Mouse (Mus musculus) MEL (cell line): ENCODE results near the gene 4930404N11Rik. TPM values are rescaled to one million over a fixed set of nuclear protein-coding genes. Genes with fewer than 3 reads are reported as not detected.

Experiments used
- DNase-seq: peaks from one replicate; pipeline ENCODE4 v3.0.0; 2011; ENCODE audit warnings: low read depth, low spot score
- H3K27ac ChIP-seq: 2 replicates; pipeline ENCODE4 v1.5.1; 2012; ENCODE audit warnings: low read depth, mild to moderate bottlenecking, control low read depth, low read length, moderate library complexity; ENCODE audit not compliant: control insufficient read depth
- H3K27me3 ChIP-seq, 2 experiments: fragments of 150-350 bp in 1 of 2; sonication (generic) in 1 of 2; 2 replicates each; pipeline ENCODE4 v1.6.1; 2012; ENCODE audit warnings: low read length in 2 of 2, mild to moderate bottlenecking in 2 of 2, improper control_type of control experiment in 1 of 2, moderate library complexity in 1 of 2; ENCODE audit not compliant: insufficient read depth in 2 of 2, control insufficient read depth in 1 of 2
- H3K36me3 ChIP-seq, 2 experiments: 2 replicates each; pipeline ENCODE4 v1.6.1; 2012 to 2014; ENCODE audit warnings: low read length in 2 of 2, improper control_type of control experiment in 1 of 2, inconsistent platforms in 1 of 2, mild to moderate bottlenecking in 1 of 2; ENCODE audit not compliant: insufficient read depth in 2 of 2, control insufficient read depth in 1 of 2
- H3K4me1 ChIP-seq, 2 experiments: fragments of 150-350 bp in 1 of 2; sonication (generic) in 1 of 2; 2 replicates each; pipeline ENCODE4 v1.6.1; 2012; ENCODE audit warnings: low read length in 2 of 2, improper control_type of control experiment in 1 of 2, mild to moderate bottlenecking in 1 of 2; ENCODE audit not compliant: insufficient read depth in 2 of 2, control insufficient read depth in 1 of 2
- H3K4me3 ChIP-seq, 2 experiments: fragments of 150-350 bp in 1 of 2; sonication (generic) in 1 of 2; 2 replicates each; pipeline ENCODE4 v1.5.1; 2012; ENCODE audit warnings: low read depth in 2 of 2, low read length in 2 of 2, mild to moderate bottlenecking in 2 of 2, moderate library complexity in 2 of 2, control low read depth in 1 of 2, improper control_type of control experiment in 1 of 2; ENCODE audit not compliant: control insufficient read depth in 1 of 2, insufficient read depth in 1 of 2
- H3K79me2 ChIP-seq: 2 replicates; pipeline ENCODE4 v1.6.1; 2012; ENCODE audit warnings: mild to moderate bottlenecking, low read length, moderate library complexity; ENCODE audit not compliant: control insufficient read depth, poor library complexity, insufficient read depth
- H3K9ac ChIP-seq: 2 replicates; pipeline ENCODE4 v1.6.1; 2012; ENCODE audit warnings: low read depth, mild to moderate bottlenecking, control low read depth, low read length, moderate library complexity; ENCODE audit not compliant: control insufficient read depth, poor library complexity, severe bottlenecking
- H3K9me3 ChIP-seq: fragments of 150-350 bp; sonication (generic); replicated peaks from 2 replicates; pipeline ENCODE4 v1.6.1; 2012; ENCODE audit warnings: mild to moderate bottlenecking, low read length, improper control_type of control experiment, moderate library complexity; ENCODE audit not compliant: insufficient read depth
- BHLHE40 ChIP-seq: IDR thresholded peaks from 2 replicates; pipeline ENCODE4 v1.6.1; 2012; ENCODE audit warnings: low read depth, mild to moderate bottlenecking, inconsistent platforms, low read length, improper control_type of control experiment, borderline replicate concordance
- CHD1 ChIP-seq: IDR thresholded peaks from 2 replicates; pipeline ENCODE4 v1.6.1; 2012; ENCODE audit warnings: low read depth, mild to moderate bottlenecking, inconsistent platforms, low read length, improper control_type of control experiment
- CTCF ChIP-seq, 3 experiments: IDR thresholded peaks in 2 of 3; conservative IDR thresholded peaks in 1 of 3; 2 replicates each; pipeline ENCODE4 v1.5.1; 2011 to 2012; ENCODE audit warnings: low read length in 3 of 3, low read depth in 2 of 3, mild to moderate bottlenecking in 2 of 3, improper control_type of control experiment in 1 of 3, inconsistent platforms in 1 of 3, mixed read lengths in 1 of 3, moderate library complexity in 1 of 3; ENCODE audit not compliant: control insufficient read depth in 1 of 3, insufficient read depth in 1 of 3, poor library complexity in 1 of 3, severe bottlenecking in 1 of 3
- GABPA ChIP-seq: IDR thresholded peaks from 2 replicates; pipeline ENCODE4 v1.6.1; 2012; ENCODE audit warnings: low read depth, mild to moderate bottlenecking, inconsistent platforms, low read length, improper control_type of control experiment, moderate library complexity
- GATA1 ChIP-seq: IDR thresholded peaks from 2 replicates; pipeline ENCODE4 v1.6.1; 2011; ENCODE audit warnings: low read depth, low read length, improper control_type of control experiment
- HCFC1 ChIP-seq: IDR thresholded peaks from 2 replicates; pipeline ENCODE4 v1.6.1; 2012; ENCODE audit warnings: low read depth, mild to moderate bottlenecking, inconsistent platforms, low read length, improper control_type of control experiment, moderate library complexity
- KAT2A ChIP-seq: conservative IDR thresholded peaks from 2 replicates; pipeline ENCODE4 v1.6.1; 2012; ENCODE audit warnings: low read depth, low read length, improper control_type of control experiment, inconsistent platforms
- MAZ ChIP-seq: IDR thresholded peaks from 2 replicates; pipeline ENCODE4 v1.6.1; 2012; ENCODE audit warnings: low read depth, mild to moderate bottlenecking, inconsistent platforms, low read length, improper control_type of control experiment
- MEF2A ChIP-seq: IDR thresholded peaks from 2 replicates; pipeline ENCODE4 v1.6.1; 2014; ENCODE audit warnings: low read depth, mild to moderate bottlenecking, inconsistent platforms, low read length, improper control_type of control experiment; ENCODE audit not compliant: poor library complexity, insufficient replicate concordance, severe bottlenecking; ENCODE audit errors: extremely low read depth
- MXI1 ChIP-seq: IDR thresholded peaks from 2 replicates; pipeline ENCODE4 v1.6.1; 2011; ENCODE audit warnings: mild to moderate bottlenecking, low read depth, low read length, improper control_type of control experiment
- MYB ChIP-seq: IDR thresholded peaks from 2 replicates; pipeline ENCODE4 v1.6.1; 2011; ENCODE audit warnings: mild to moderate bottlenecking, low read depth, low read length, improper control_type of control experiment
- MYC ChIP-seq: IDR thresholded peaks from 2 replicates; pipeline ENCODE4 v1.6.1; 2011; ENCODE audit warnings: low read depth, mild to moderate bottlenecking, low read length, improper control_type of control experiment, moderate library complexity
- NELFE ChIP-seq: IDR thresholded peaks from 2 replicates; pipeline ENCODE4 v1.6.1; 2011; ENCODE audit warnings: low read depth, low read length, improper control_type of control experiment
- NRF1 ChIP-seq: IDR thresholded peaks from 2 replicates; pipeline ENCODE4 v1.6.1; 2014; ENCODE audit warnings: low read depth, mild to moderate bottlenecking, inconsistent platforms, low read length, improper control_type of control experiment, moderate library complexity; ENCODE audit not compliant: poor library complexity, insufficient read depth, severe bottlenecking
- POLR2AphosphoS5 ChIP-seq: IDR thresholded peaks from 2 replicates; pipeline ENCODE4 v1.6.1; 2012; ENCODE audit warnings: low read depth, borderline replicate concordance, mild to moderate bottlenecking, inconsistent platforms, low read length, moderate library complexity, mixed read lengths
- RAD21 ChIP-seq: IDR thresholded peaks from 2 replicates; pipeline ENCODE4 v1.6.1; 2011; ENCODE audit warnings: mild to moderate bottlenecking, low read depth, low read length, improper control_type of control experiment
- SIN3A ChIP-seq: IDR thresholded peaks from 2 replicates; pipeline ENCODE4 v1.6.1; 2012; ENCODE audit warnings: low read length, improper control_type of control experiment, inconsistent platforms
- SMC3 ChIP-seq: IDR thresholded peaks from 2 replicates; pipeline ENCODE4 v1.6.1; 2011; ENCODE audit warnings: low read depth, low read length, improper control_type of control experiment
- USF2 ChIP-seq, 2 experiments: IDR thresholded peaks; 2 replicates each; pipeline ENCODE4 v1.6.1; 2011 to 2012; ENCODE audit warnings: improper control_type of control experiment in 2 of 2, low read length in 2 of 2, borderline replicate concordance in 1 of 2, inconsistent platforms in 1 of 2, low read depth in 1 of 2, mild to moderate bottlenecking in 1 of 2; ENCODE audit not compliant: insufficient read depth in 1 of 2
- ZKSCAN1 ChIP-seq: IDR thresholded peaks from 2 replicates; pipeline ENCODE4 v1.6.1; 2012; ENCODE audit warnings: low read depth, mild to moderate bottlenecking, inconsistent platforms, low read length, improper control_type of control experiment, moderate library complexity
- ZMIZ1 ChIP-seq: IDR thresholded peaks from 2 replicates; pipeline ENCODE4 v1.6.1; 2012; ENCODE audit warnings: low read depth, mild to moderate bottlenecking, inconsistent platforms, low read length, improper control_type of control experiment, moderate library complexity
- polyA plus RNA-seq, 2 experiments: library from polyadenylated mRNA; stranded (reverse) in 1 of 2; unstranded in 1 of 2; fragments of >175 nt in 1 of 2; fragments of >200 nt in 1 of 2; gene quantifications; 2 replicates each; pipeline versions ENCODE4 v1.2.1 to v1.2.4; 2012; ENCODE audit warnings: low replicate concordance in 2 of 2, low read depth in 1 of 2; ENCODE audit not compliant: insufficient read length in 2 of 2, insufficient read depth in 1 of 2, missing spikeins in 1 of 2
- total RNA-seq: library from RNA; depleted of rRNA; stranded (reverse); fragments of 300-350 nt; gene quantifications from 2 replicates; pipeline ENCODE4 v1.2.3, GENCODE M21; 2012

4930404N11Rik gene
- total and polyA plus RNA-seq, 3 experiments: 3.1 to 12.1 TPM; not detected in 1

- no peaks in the 10 kb centered on the region for H3K79me2 ChIP-seq
- no peak within 1 kb of the TSS for H3K27ac ChIP-seq
- no peaks in the 10 kb centered on the region for H3K9me3 ChIP-seq
- H3K36me3 ChIP-seq: no peaks in the 10 kb centered on the region; a peak in 1 of 4 replicates
- H3K27me3 ChIP-seq: no peaks in the 10 kb centered on the region
- H3K4me1 ChIP-seq: peaks cover 8% of the 10 kb centered on the region in 2 experiments; a peak in 3 of 4 replicates
- no peak for TF ChIP-seq GATA1
- TF ChIP-seq ZMIZ1: no peak
- no peak for TF ChIP-seq MAZ
- TF ChIP-seq CHD1: no peak
- no peak within 1 kb of the TSS for H3K9ac ChIP-seq
- no peak within 1 kb of the TSS for H3K4me3 ChIP-seq
- DNase-seq: no peak
Observed at GRCm38 (mm10) chr10:81342686-81343505, 22.7 kb downstream of the 4930404N11Rik start, which contains the start of gene Gipc3. Gipc3 (minus strand) TSS chr10:81343266.

- TF ChIP-seq ZKSCAN1 (no peak), SMC3 (peak; percentile 55), CTCF (IDR thresholded peaks at IDR 0.05 in 2 of 3, conservative IDR thresholded peaks at IDR 0.05 in 1 of 3; ENCODE audit: control insufficient read depth in 1 of 3, insufficient read depth in 1 of 3, low read depth in 2 of 3, low read length in 3 of 3, poor library complexity in 1 of 3, severe bottlenecking in 1 of 3) (peak; percentile 64 to 91 (median 79)), RAD21 (0 out of 2 replicates have a peak, but pooled peaks have one; percentile 8)
- Histone ChIP-seq H3K4me1 (peaks cover 8% of the 10 kb centered on the region in 2 experiments; a peak in 3 of 4 replicates), H3K9me3 (no peaks in the 10 kb centered on the region), H3K27me3 (no peaks in the 10 kb centered on the region; a peak in 1 of 4 replicates), H3K27ac (no peak overlapping the region), H3K9ac (no peak overlapping the region), H3K79me2 (no peaks in the 10 kb centered on the region), H3K36me3 (no peaks in the 10 kb centered on the region; a peak in 1 of 4 replicates), H3K4me3 (no peak overlapping the region)
- peak; percentile 59 for DNase-seq
Observed at GRCm38 (mm10) chr10:81341333-81341949, 24.2 kb downstream of the 4930404N11Rik start.

- Histone ChIP-seq H3K9ac (no peak overlapping the region), H3K27me3 (no peaks in the 10 kb centered on the region; a peak in 1 of 4 replicates), H3K4me3 (no peak overlapping the region), H3K4me1 (peaks cover 8% of the 10 kb centered on the region in 2 experiments; a peak in 3 of 4 replicates), H3K27ac (no peak overlapping the region), H3K79me2 (no peaks in the 10 kb centered on the region), H3K9me3 (no peaks in the 10 kb centered on the region), H3K36me3 (no peaks in the 10 kb centered on the region; a peak in 1 of 4 replicates)
- DNase-seq: no peak
- TF ChIP-seq NELFE (no peak), NRF1 (no peak), MYB (no peak), BHLHE40 (no peak), MYC (no peak), SIN3A (no peak), POLR2AphosphoS5 (no peak), USF2 (IDR thresholded peaks at IDR 0.05; ENCODE audit: borderline replicate concordance in 1 of 2, insufficient read depth in 1 of 2, low read depth in 1 of 2, low read length in 2 of 2) (no peak), MXI1 (no peak), KAT2A (no peak), MEF2A (no peak), GABPA (no peak), HCFC1 (no peak)
Observed at GRCm38 (mm10) chr10:81340551-81341332, 24.9 kb downstream of the 4930404N11Rik start.
